Comparison of ENCODE assay signal across 8 mouse cellular contexts in the genomic region with DNA sequence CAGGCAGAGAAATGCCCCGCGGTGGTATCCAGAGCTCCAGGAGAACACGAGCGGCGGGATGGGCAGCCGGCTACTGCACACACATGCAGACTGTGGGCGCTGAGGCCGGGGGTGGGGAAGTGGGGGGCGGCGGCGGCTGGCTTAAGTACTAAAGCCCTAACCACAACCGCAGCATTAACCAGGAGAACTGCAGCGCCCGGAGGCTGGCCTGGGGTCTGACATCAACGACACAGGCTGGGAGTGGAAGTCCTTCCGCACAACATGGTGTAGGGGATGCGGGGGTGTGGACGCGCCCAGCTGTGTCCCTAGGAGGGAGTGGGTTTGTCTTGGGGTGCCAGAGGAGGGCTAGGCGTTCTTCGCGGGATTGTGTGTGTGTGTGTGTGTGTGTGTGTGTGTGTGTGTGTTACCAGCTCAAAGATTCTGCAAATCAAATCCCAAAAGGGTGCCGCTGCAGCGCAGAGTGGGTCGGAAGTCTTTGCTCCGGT. TPM values are rescaled to one million over a fixed set of nuclear protein-coding genes. Genes with fewer than 3 reads are reported as not detected.
DNase-seq lines count a peak whose midpoint lies in the region; ATAC-seq and TF ChIP-seq lines count a peak whose summit lies in the region.

No protein-coding gene starts in this region.

- no peaks in the 10 kb centered on the region for H3K27me3 ChIP-seq in intestine, embryonic 14.5 days (replicated peaks; ENCODE audit: control insufficient read depth, insufficient read depth, low read length)
- H3K27me3 ChIP-seq in limb, embryonic 11.5 days (ENCODE audit: control insufficient read depth, insufficient read depth, low read length) = no peaks in the 10 kb centered on the region
- H3K27me3 ChIP-seq in midbrain, postnatal 0 days (ENCODE audit: insufficient read depth, low read length) = no peaks in the 10 kb centered on the region
- no peaks in the 10 kb centered on the region for H3K27me3 ChIP-seq in stomach, embryonic 15.5 days (replicated peaks)

- H3K9ac ChIP-seq in intestine, embryonic 14.5 days (ENCODE audit: low read length) = peak overlapping the region; percentile 75
- peak overlapping the region; percentile 80 for H3K9ac ChIP-seq in limb, embryonic 11.5 days (ENCODE audit: low read length)
- H3K9ac ChIP-seq in midbrain, postnatal 0 days (replicated peaks; ENCODE audit: low read length, poor library complexity, severe bottlenecking) = peak overlapping the region; percentile 65
- H3K9ac ChIP-seq in stomach, embryonic 15.5 days = peak overlapping the region; percentile 77

- H3K4me3 ChIP-seq in intestine, embryonic 14.5 days (ENCODE audit: low read depth, low read length) = peak overlapping the region; percentile 82
- H3K4me3 ChIP-seq in limb, embryonic 11.5 days (ENCODE audit: low read depth, low read length) = peak overlapping the region; percentile 81
- peak overlapping the region; percentile 86 for H3K4me3 ChIP-seq in midbrain, postnatal 0 days (ENCODE audit: low read depth, low read length)
- H3K4me3 ChIP-seq in stomach, embryonic 15.5 days (replicated peaks) = peak overlapping the region; percentile 82

- H3K4me2 ChIP-seq in intestine, embryonic 14.5 days (ENCODE audit: low read length) = peak overlapping the region; percentile 82
- peak overlapping the region; percentile 75 for H3K4me2 ChIP-seq in limb, embryonic 11.5 days (ENCODE audit: low read depth, severe bottlenecking)
- peak overlapping the region; percentile 84 for H3K4me2 ChIP-seq in midbrain, postnatal 0 days (ENCODE audit: low read depth, low read length, poor library complexity, severe bottlenecking)
- H3K4me2 ChIP-seq in stomach, embryonic 15.5 days = peak overlapping the region; percentile 94

- no peak for ATAC-seq in CD4-positive, CD25-positive, alpha-beta regulatory T cell, adult 4 months
- ATAC-seq in intestine, embryonic 14.5 days (replicated peaks; ENCODE audit: low FRiP score, low TSS enrichment, low read depth) = no peak
- no peak for ATAC-seq in limb, embryonic 11.5 days (ENCODE audit: insufficient number of reproducible peaks, low FRiP score, low TSS enrichment, low read depth)
- no peak for ATAC-seq in midbrain, postnatal 0 days (ENCODE audit: low FRiP score)
- ATAC-seq in stomach, embryonic 15.5 days (ENCODE audit: insufficient read depth, low FRiP score, low read depth) = no peak

- H3K4me1 ChIP-seq in intestine, embryonic 14.5 days (replicated peaks; ENCODE audit: control insufficient read depth, insufficient read depth, low read length) = peaks cover 47% of the 10 kb centered on the region
- H3K4me1 ChIP-seq in limb, embryonic 11.5 days (ENCODE audit: control insufficient read depth, insufficient read depth, low read length) = peaks cover 24% of the 10 kb centered on the region
- peaks cover 11% of the 10 kb centered on the region; the same call in 1 of the 2 replicates for H3K4me1 ChIP-seq in midbrain, postnatal 0 days (ENCODE audit: insufficient read depth, low read length)
- peaks cover 25% of the 10 kb centered on the region for H3K4me1 ChIP-seq in stomach, embryonic 15.5 days

- H3K9me3 ChIP-seq in intestine, embryonic 14.5 days (ENCODE audit: control insufficient read depth, low read length) = no peaks in the 10 kb centered on the region
- H3K9me3 ChIP-seq in limb, embryonic 11.5 days (ENCODE audit: control insufficient read depth, low read length) = no peaks in the 10 kb centered on the region
- no peaks in the 10 kb centered on the region for H3K9me3 ChIP-seq in midbrain, postnatal 0 days (ENCODE audit: low read length)
- no peaks in the 10 kb centered on the region for H3K9me3 ChIP-seq in stomach, embryonic 15.5 days

- DNase-seq in CD4-positive, CD25-positive, alpha-beta regulatory T cell, adult 2 months (ENCODE audit: low read depth, low spot score) = peak; percentile 57
- peak; percentile 40 for DNase-seq in c-Kit-positive CD71-negative TER-119-negative erythroid progenitor cells, embryonic 14.5 days (ENCODE audit: low read depth)
- DNase-seq in gastrocnemius, adult 18-20 months (ENCODE audit: low spot score) = peak; percentile 27
- DNase-seq in intestine, embryonic 14.5 days (ENCODE audit: low spot score) = peak; percentile 62
- peak; percentile 56 for DNase-seq in limb, embryonic 11.5 days (ENCODE audit: low spot score)
- peak; percentile 59 for DNase-seq in midbrain, postnatal 0 days (ENCODE audit: low spot score)

- no peaks in the 10 kb centered on the region for H3K36me3 ChIP-seq in intestine, embryonic 14.5 days (ENCODE audit: control insufficient read depth, insufficient read depth, low read length)
- H3K36me3 ChIP-seq in limb, embryonic 11.5 days (ENCODE audit: control insufficient read depth, insufficient read depth, low read length) = no peaks in the 10 kb centered on the region
- no peaks in the 10 kb centered on the region for H3K36me3 ChIP-seq in midbrain, postnatal 0 days (ENCODE audit: insufficient read depth, low read length)
- H3K36me3 ChIP-seq in stomach, embryonic 15.5 days = no peaks in the 10 kb centered on the region

- no peak overlapping the region for H3K27ac ChIP-seq in intestine, embryonic 14.5 days (ENCODE audit: low read depth)
- H3K27ac ChIP-seq in limb, embryonic 11.5 days (replicated peaks; ENCODE audit: low read depth, low read length) = no peak overlapping the region; the same call in 1 of the 2 replicates
- H3K27ac ChIP-seq in midbrain, postnatal 0 days (ENCODE audit: low read depth, low read length) = peak overlapping the region; percentile 87
- H3K27ac ChIP-seq in stomach, embryonic 15.5 days = 0 out of 2 replicates have a peak overlapping the region, but pooled peaks have one; percentile 97

- WGBS in intestine, embryonic 14.5 days = under 1% methylated on average over 26 of the region's 26 CpGs
- 0% methylated on average over 26 of the region's 26 CpGs for WGBS in limb, embryonic 11.5 days
- WGBS in midbrain, postnatal 0 days = under 1% methylated on average over 26 of the region's 26 CpGs
- 2% methylated on average over 26 of the region's 26 CpGs for WGBS in stomach, embryonic 15.5 days

- no peak for TF ChIP-seq CTCF in midbrain, postnatal 0 days (IDR thresholded peaks at IDR 0.05)

RNA-seq across cellular contexts. Expression of a gene that starts 2.0 kb away (rescaled TPM):
- polyA plus RNA-seq in CD4-positive, CD25-positive, alpha-beta regulatory T cell, adult 4 months (2017; shearing (Covaris generic)) = 10 to 100 TPM; 25.0 to 31.5 TPM
- total RNA-seq in gastrocnemius, adult 18-20 months (2021) = 10 to 100 TPM in 1 of 2 experiments, 1 to 10 TPM in 1; 8.4 to 13.2 TPM
- polyA plus RNA-seq in intestine, embryonic 14.5 days (2014; fragmentation: Nextera tagmentation; extraction: Ambion mirVana) = 14.3 and 16.4 TPM in 2 replicates
- 18.1 and 19.5 TPM in 2 replicates for polyA plus RNA-seq in limb, embryonic 11.5 days (2014; fragmentation: Nextera tagmentation; extraction: Ambion mirVana)
- total RNA-seq in midbrain, postnatal 0 days (2014; rRNA removed) = 76.1 and 80.6 TPM in 2 replicates
- polyA plus RNA-seq in midbrain, postnatal 0 days (2015; fragmentation: Nextera tagmentation; extraction: Ambion mirVana) = 20.5 and 26.9 TPM in 2 replicates
- 9.5 and 13.0 TPM in 2 replicates for polyA plus RNA-seq in stomach, embryonic 15.5 days (2015; fragmentation: Nextera tagmentation; extraction: Ambion mirVana)

RNA-seq across cellular contexts. Expression of a gene that starts 2.6 kb away (rescaled TPM):
- polyA plus RNA-seq in CD4-positive, CD25-positive, alpha-beta regulatory T cell, adult 4 months (2017; shearing (Covaris generic)) = under 1 TPM; 0.24 to 0.73 TPM
- total RNA-seq in gastrocnemius, adult 18-20 months (2021) = under 1 TPM; 0.24 to 0.39 TPM
- 2.8 and 3.0 TPM in 2 replicates for polyA plus RNA-seq in intestine, embryonic 14.5 days (2014; fragmentation: Nextera tagmentation; extraction: Ambion mirVana)
- polyA plus RNA-seq in limb, embryonic 11.5 days (2014; fragmentation: Nextera tagmentation; extraction: Ambion mirVana) = 3.9 and 4.3 TPM in 2 replicates
- total RNA-seq in midbrain, postnatal 0 days (2014; rRNA removed) = 0.42 and 0.60 TPM in 2 replicates
- polyA plus RNA-seq in midbrain, postnatal 0 days (2015; fragmentation: Nextera tagmentation; extraction: Ambion mirVana) = 0.53 and 0.82 TPM in 2 replicates
- polyA plus RNA-seq in stomach, embryonic 15.5 days (2015; fragmentation: Nextera tagmentation; extraction: Ambion mirVana) = 3.0 and 3.1 TPM in 2 replicates

Comparison
In these comparisons a context has a peak if more than half of its experiments do, and no peak if none do; other contexts are left out.
1. H3K27ac ChIP-seq: peak in midbrain, postnatal 0 days (single experiment) and stomach, embryonic 15.5 days (single experiment); none in intestine, embryonic 14.5 days (single experiment) and limb, embryonic 11.5 days (single experiment).
2. Peak in every context shown above with its lines, with median percentiles within 50 percentile points of each other: DNase-seq, H3K4me2 ChIP-seq, H3K4me3 ChIP-seq and H3K9ac ChIP-seq.